Mouse (Mus musculus) lung, embryonic 14.5 days (tissue): ENCODE data around the gene Tbl2. TPM values are rescaled to one million over a fixed set of nuclear protein-coding genes. Genes with fewer than 3 reads are reported as not detected.
A peak's percentile ranks its signal among the peaks of the same experiment; 100 is the strongest.

Experiments used
- ATAC-seq: fragments of 200-750 bp; cut with Nextera tagmentation; 2 replicates; pipeline ENCODE4 v1.8.0; 2017; ENCODE audit warnings: mild to moderate bottlenecking, moderate TSS enrichment, moderate library complexity; ENCODE audit not compliant: insufficient read depth
- DNase-seq: peaks from one replicate; pipeline ENCODE4 v3.0.0-alpha.2; 2015
- H3K27ac ChIP-seq: fragments of 300-500 bp; sonication (generic); 2 replicates; pipeline ENCODE4 v1.5.1; 2014; ENCODE audit warnings: low read depth, mild to moderate bottlenecking, moderate library complexity
- H3K27me3 ChIP-seq: fragments of 300-500 bp; sonication (generic); 2 replicates; pipeline ENCODE4 v1.6.1; 2014; ENCODE audit warnings: low read length, control low read depth; ENCODE audit not compliant: insufficient read depth
- H3K36me3 ChIP-seq: fragments of 300-500 bp; sonication (generic); 2 replicates; pipeline ENCODE4 v1.6.1; 2014; ENCODE audit warnings: control low read depth; ENCODE audit not compliant: insufficient read depth
- H3K4me1 ChIP-seq: fragments of 300-500 bp; sonication (generic); 2 replicates; pipeline ENCODE4 v1.6.1; 2014; ENCODE audit warnings: antibody characterized with exemption, control low read depth; ENCODE audit not compliant: insufficient read depth
- H3K4me2 ChIP-seq: fragments of 300-500 bp; sonication (generic); 2 replicates; pipeline ENCODE4 v1.6.1; 2014; ENCODE audit warnings: mild to moderate bottlenecking
- H3K4me3 ChIP-seq: fragments of 300-500 bp; sonication (generic); 2 replicates; pipeline ENCODE4 v1.5.1; 2014; ENCODE audit warnings: low read depth, low read length
- H3K9ac ChIP-seq: fragments of 300-500 bp; sonication (generic); 2 replicates; pipeline ENCODE4 v1.6.1; 2014
- H3K9me3 ChIP-seq: fragments of 300-500 bp; sonication (generic); 2 replicates; pipeline ENCODE4 v1.6.1; 2016; ENCODE audit warnings: low read depth, low read length, control low read depth
- CTCF ChIP-seq: IDR thresholded peaks from 2 replicates; pipeline ENCODE4 v1.5.1; 2016; ENCODE audit warnings: antibody characterized with exemption, low read depth
- WGBS: fragments of 180-500 bp; shearing (Covaris S2); extraction: QIAGEN DNeasy Blood & Tissue Kit; methylation state at CpG from one replicate; pipeline ENCODE4 v1.1.7; 2014; 5-methylcytosine and 5-hydroxymethylcytosine counted together
- microRNA-seq: library from miRNA; unstranded; fragments of <30 nt; microRNA quantifications from one replicate; pipeline ENCODE4, GENCODE M21; 2016; ENCODE audit warnings: borderline number of aligned reads
- polyA plus RNA-seq: library from polyadenylated mRNA; unstranded; fragments of >200 nt; fragmentation: Nextera tagmentation; extraction: Ambion mirVana; gene quantifications from 2 replicates; pipeline ENCODE4 v1.2.1, GENCODE M21; 2014

Tbl2 gene
- polyA plus RNA-seq, 1 experiment from 2014 or later, result 22.5 TPM

DNA sequence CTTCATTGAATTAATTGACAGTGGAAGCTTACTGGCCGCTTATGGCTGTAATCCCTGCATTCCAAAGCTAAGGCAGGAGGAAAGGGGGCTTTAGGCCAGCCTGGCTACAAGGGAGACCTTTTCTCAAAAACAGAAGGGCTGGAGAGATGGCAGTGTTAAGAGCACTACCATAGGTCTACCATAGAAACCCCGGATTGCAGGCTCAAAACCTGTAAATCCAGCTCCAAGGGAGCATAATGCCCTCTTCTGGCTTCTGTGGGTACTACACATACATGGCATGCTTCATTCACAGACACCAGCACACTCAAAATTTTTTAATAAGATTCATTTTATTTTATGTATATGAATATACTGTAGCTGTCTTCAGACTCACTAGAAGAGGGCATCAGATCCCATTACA, 42.2 kb downstream of the Tbl2 start:
- TF ChIP-seq CTCF, result peak; percentile 82
- Histone ChIP-seq H3K4me2 (no peak overlapping the region), H3K9ac (no peak overlapping the region), H3K27me3 (no peaks in the 10 kb centered on the region), H3K4me3 (no peak overlapping the region), H3K9me3 (no peaks in the 10 kb centered on the region), H3K4me1 (peaks cover 9% of the 10 kb centered on the region), H3K27ac (no peak overlapping the region), H3K36me3 (peaks cover 64% of the 10 kb centered on the region)
- WGBS, result 28% methylated on average over 2 of the region's 2 CpGs
- ATAC-seq (no peak), DNase-seq (peak; percentile 90)

DNA sequence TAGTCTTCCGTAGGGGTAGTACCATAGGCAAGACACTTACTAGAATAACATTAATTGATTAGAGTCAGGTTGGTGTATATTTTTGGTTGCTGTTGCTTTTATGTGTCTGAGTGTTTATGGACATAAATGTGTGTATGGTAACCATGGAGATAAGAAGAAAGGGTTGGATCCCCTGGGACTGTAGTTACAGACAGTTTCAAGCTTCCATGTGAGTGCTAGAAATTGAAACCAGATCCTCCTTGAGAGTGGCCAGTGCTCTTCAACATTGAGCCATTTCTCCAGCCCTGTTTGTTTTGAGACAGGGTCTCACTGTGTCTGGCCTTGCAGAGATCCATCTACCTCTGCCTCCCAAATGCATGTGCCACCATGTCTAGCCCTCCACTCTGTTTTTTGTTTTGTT, 43.0 kb downstream of the Tbl2 start:
- Histone ChIP-seq H3K27me3 (no peaks in the 10 kb centered on the region), H3K27ac (no peak overlapping the region), H3K4me2 (no peak overlapping the region), H3K9ac (no peak overlapping the region), H3K4me1 (peaks cover 9% of the 10 kb centered on the region), H3K36me3 (peaks cover 70% of the 10 kb centered on the region), H3K9me3 (no peaks in the 10 kb centered on the region), H3K4me3 (no peak overlapping the region)
- ATAC-seq, result no peak
- 80% methylated on average over 1 of the region's 1 CpGs for WGBS
- no peak for TF ChIP-seq CTCF
- no peak for DNase-seq

DNA sequence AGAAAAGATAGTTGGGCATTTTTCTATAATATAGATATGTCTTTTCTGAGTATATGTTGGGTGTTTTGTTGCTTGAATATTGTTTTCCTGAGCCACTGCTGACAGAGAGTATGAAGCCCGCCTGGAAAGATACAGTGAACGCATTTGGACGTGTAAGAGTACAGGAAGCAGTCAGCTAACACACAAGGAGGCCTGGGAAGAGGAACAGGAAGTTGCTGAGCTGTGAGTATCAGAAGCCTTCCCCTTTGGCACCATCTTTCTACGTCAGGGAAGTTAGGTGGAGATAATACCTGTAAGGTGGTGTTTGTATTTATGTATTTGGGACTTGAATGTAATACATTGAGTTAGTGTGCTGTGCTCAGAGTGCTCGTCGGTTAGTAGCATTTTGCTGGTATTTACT, 46.9 kb downstream of the Tbl2 start:
- no peak overlapping the region for H3K27ac ChIP-seq
- 64% methylated on average over 6 of the region's 6 CpGs for WGBS
- DNase-seq (no peak), ATAC-seq (no peak)
- H3K4me3 ChIP-seq, result no peak overlapping the region
- H3K9me3 ChIP-seq, result no peaks in the 10 kb centered on the region
- H3K4me2 ChIP-seq, result no peak overlapping the region
- H3K9ac ChIP-seq, result no peak overlapping the region
- no peak for TF ChIP-seq CTCF
- no peaks in the 10 kb centered on the region for H3K4me1 ChIP-seq
- H3K27me3 ChIP-seq, result no peaks in the 10 kb centered on the region
- peaks cover 81% of the 10 kb centered on the region for H3K36me3 ChIP-seq

DNA sequence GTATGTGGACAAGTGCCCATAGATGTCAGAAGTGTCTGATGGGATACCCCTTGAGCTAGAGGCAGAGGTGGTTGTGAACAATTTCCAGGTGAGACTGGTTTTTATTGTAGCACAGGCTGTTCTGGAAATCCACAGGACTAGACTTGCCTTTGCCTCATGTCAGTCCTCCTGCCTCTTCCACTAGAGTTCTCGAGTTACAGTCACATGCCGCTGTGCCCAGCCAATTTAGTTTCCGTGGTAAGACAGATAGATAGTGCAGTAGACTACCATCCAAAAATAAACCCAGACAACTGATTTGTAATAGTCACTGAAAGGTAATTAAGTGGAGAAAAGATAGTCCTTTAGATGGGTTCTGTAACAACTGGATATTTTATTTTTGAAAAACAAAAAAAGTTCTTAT, 53.3 kb downstream of the Tbl2 start:
- 80% methylated on average over 3 of the region's 3 CpGs for WGBS
- Histone ChIP-seq H3K4me1 (no peaks in the 10 kb centered on the region), H3K4me2 (no peak overlapping the region), H3K36me3 (peaks cover 90% of the 10 kb centered on the region), H3K9me3 (no peaks in the 10 kb centered on the region), H3K27me3 (no peaks in the 10 kb centered on the region), H3K9ac (no peak overlapping the region), H3K27ac (no peak overlapping the region), H3K4me3 (no peak overlapping the region)
- DNase-seq, result no peak
- ATAC-seq, result no peak
- TF ChIP-seq CTCF, result no peak

DNA sequence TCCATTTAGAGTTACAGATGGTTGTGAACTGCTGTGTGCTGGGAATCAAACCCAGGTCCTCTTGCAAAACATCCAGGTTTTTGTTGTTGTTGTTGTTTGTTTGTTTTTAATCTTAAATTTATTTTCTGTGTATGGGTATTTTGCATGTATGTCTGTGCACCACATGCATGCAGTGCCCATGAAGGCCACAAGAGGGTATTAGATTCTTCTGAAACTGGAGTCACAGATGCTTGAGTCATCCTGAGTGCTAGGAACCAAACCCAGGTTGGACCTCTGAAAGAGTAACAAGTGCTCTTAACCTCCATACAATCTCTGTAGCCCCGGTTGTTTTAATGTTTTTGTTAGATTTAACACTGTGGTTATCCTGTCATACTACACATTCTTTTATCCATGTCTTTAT, 58.7 kb downstream of the Tbl2 start:
- H3K36me3 ChIP-seq, result peaks cover 97% of the 10 kb centered on the region
- peak; percentile 39 for TF ChIP-seq CTCF
- H3K4me2 ChIP-seq, result no peak overlapping the region
- H3K27ac ChIP-seq, result no peak overlapping the region
- ATAC-seq, result no peak
- H3K9ac ChIP-seq, result no peak overlapping the region
- 92% methylated on average over 1 of the region's 1 CpGs for WGBS
- no peak overlapping the region for H3K4me3 ChIP-seq
- H3K4me1 ChIP-seq, result no peaks in the 10 kb centered on the region
- DNase-seq, result peak; percentile 36
- H3K27me3 ChIP-seq, result no peaks in the 10 kb centered on the region
- H3K9me3 ChIP-seq, result no peaks in the 10 kb centered on the region

Small RNA genes lying within 50 kb of the gene (microRNA-seq; reads per million reads assigned to microRNA genes)
- not detected for gene Gm25315

Other genes with a start within 250 kb of the Tbl2 start
- gene Tmem270, start 242.9 kb upstream of the Tbl2 start, polyA plus RNA-seq, result not detected in 2 replicates
- 0.39 TPM in 1 of 2 replicates, not detected in the other for gene Cldn13, start 234.1 kb upstream of the Tbl2 start, polyA plus RNA-seq
- 23.0 and 23.9 TPM in 2 replicates for gene Mettl27, start 217.3 kb upstream of the Tbl2 start, polyA plus RNA-seq
- gene Cldn4, start 202.7 kb upstream of the Tbl2 start, polyA plus RNA-seq, result 41.9 and 42.4 TPM in 2 replicates
- gene Cldn3, start 163.4 kb upstream of the Tbl2 start, polyA plus RNA-seq, result 137 and 139 TPM in 2 replicates
- 60.0 and 71.0 TPM in 2 replicates for gene Abhd11, start 140.5 kb upstream of the Tbl2 start, polyA plus RNA-seq
- 13.2 and 14.5 TPM in 2 replicates for gene Stx1a, start 126.2 kb upstream of the Tbl2 start, polyA plus RNA-seq
- 31.9 and 33.2 TPM in 2 replicates for gene Dnajc30, start 85.5 kb upstream of the Tbl2 start, polyA plus RNA-seq
- 102 and 116 TPM in 2 replicates for gene Bud23, start 84.7 kb upstream of the Tbl2 start, polyA plus RNA-seq
- gene Vps37d, start 71.4 kb upstream of the Tbl2 start, polyA plus RNA-seq, result 5.6 and 7.1 TPM in 2 replicates
- gene Mlxipl, start 59.8 kb upstream of the Tbl2 start, polyA plus RNA-seq, result 2.1 and 2.5 TPM in 2 replicates
- 50.2 and 52.0 TPM in 2 replicates for gene Bcl7b, start 18.6 kb downstream of the Tbl2 start, polyA plus RNA-seq
- 68.9 and 70.9 TPM in 2 replicates for gene Baz1b, start 37.6 kb downstream of the Tbl2 start, polyA plus RNA-seq
- gene Fzd9, start 101.6 kb downstream of the Tbl2 start, polyA plus RNA-seq, result 0.43 and 0.65 TPM in 2 replicates
- 0.15 TPM in 1 of 2 replicates, not detected in the other for gene Fkbp6, start 200.4 kb downstream of the Tbl2 start, polyA plus RNA-seq
- gene Trim50, start 203.6 kb downstream of the Tbl2 start, polyA plus RNA-seq, result not detected in 2 replicates
- gene Nsun5, start 220.3 kb downstream of the Tbl2 start, polyA plus RNA-seq, result 26.7 and 30.7 TPM in 2 replicates
- 18.9 and 19.1 TPM in 2 replicates for gene Pom121, start 244.9 kb downstream of the Tbl2 start, polyA plus RNA-seq